Mouse (Mus musculus): ENCODE results near the gene Gpr88. TPM values are rescaled to one million over a fixed set of nuclear protein-coding genes. Genes with fewer than 3 reads are reported as not detected.
"Not testable (repeated sequence)": the region's sequence is repeated elsewhere in the genome, so short reads cannot be mapped to it uniquely, and the experiment has no call there.

The Gpr88 gene
- polyA plus RNA-seq, 1 experiment: 94.6 TPM

GRCm38 (mm10) chr3:116228360-116229245 is 24.7 kb downstream of the Gpr88 start:
- Histone ChIP-seq H3K4me3 (ENCODE audit: insufficient read depth, low read length) (no peak overlapping the region), H3K27ac (ENCODE audit: insufficient read depth, low read length) (no peak overlapping the region), H3K4me1 (ENCODE audit: control insufficient read depth, insufficient read depth, low read length) (no peaks in the 10 kb centered on the region)
- TF ChIP-seq CTCF (IDR thresholded peaks at IDR 0.05; ENCODE audit: extremely low read depth, insufficient read depth, low read length): no peak
- no peak for TF ChIP-seq POLR2A (IDR thresholded peaks at IDR 0.05; ENCODE audit: extremely low read depth, insufficient read depth, low read length)

GRCm38 (mm10) chr3:116227383-116227782 is 25.9 kb downstream of the Gpr88 start:
- H3K27ac ChIP-seq (ENCODE audit: insufficient read depth, low read length): no peak overlapping the region
- no peak overlapping the region for H3K4me3 ChIP-seq (ENCODE audit: insufficient read depth, low read length)
- no peak for TF ChIP-seq CTCF (IDR thresholded peaks at IDR 0.05; ENCODE audit: extremely low read depth, insufficient read depth, low read length)
- no peak for TF ChIP-seq POLR2A (IDR thresholded peaks at IDR 0.05; ENCODE audit: extremely low read depth, insufficient read depth, low read length)
- no peaks in the 10 kb centered on the region for H3K4me1 ChIP-seq (ENCODE audit: control insufficient read depth, insufficient read depth, low read length)

- H3K4me3 ChIP-seq (ENCODE audit: insufficient read depth, low read length): no peak overlapping the region
- TF ChIP-seq POLR2A (IDR thresholded peaks at IDR 0.05; ENCODE audit: extremely low read depth, insufficient read depth, low read length) (no peak), CTCF (IDR thresholded peaks at IDR 0.05; ENCODE audit: extremely low read depth, insufficient read depth, low read length) (no peak)
- no peak overlapping the region for H3K27ac ChIP-seq (ENCODE audit: insufficient read depth, low read length)
- no peaks in the 10 kb centered on the region for H3K4me1 ChIP-seq (ENCODE audit: control insufficient read depth, insufficient read depth, low read length)
Measured at GRCm38 (mm10) chr3:116226915-116227314, 26.4 kb downstream of the Gpr88 start.

- no peak for TF ChIP-seq POLR2A (IDR thresholded peaks at IDR 0.05; ENCODE audit: extremely low read depth, insufficient read depth, low read length)
- no peak for TF ChIP-seq CTCF (IDR thresholded peaks at IDR 0.05; ENCODE audit: extremely low read depth, insufficient read depth, low read length)
- no peaks in the 10 kb centered on the region for H3K4me1 ChIP-seq (ENCODE audit: control insufficient read depth, insufficient read depth, low read length)
- H3K27ac ChIP-seq (ENCODE audit: insufficient read depth, low read length): no peak overlapping the region
- no peak overlapping the region for H3K4me3 ChIP-seq (ENCODE audit: insufficient read depth, low read length)
Measured at GRCm38 (mm10) chr3:116222511-116223243, 30.6 kb downstream of the Gpr88 start.

- Histone ChIP-seq H3K4me3 (ENCODE audit: insufficient read depth, low read length) (no peak overlapping the region), H3K27ac (ENCODE audit: insufficient read depth, low read length) (no peak overlapping the region), H3K4me1 (ENCODE audit: control insufficient read depth, insufficient read depth, low read length) (no peaks in the 10 kb centered on the region)
- TF ChIP-seq CTCF (IDR thresholded peaks at IDR 0.05; ENCODE audit: extremely low read depth, insufficient read depth, low read length) (no peak), POLR2A (IDR thresholded peaks at IDR 0.05; ENCODE audit: extremely low read depth, insufficient read depth, low read length) (no peak)
Measured at GRCm38 (mm10) chr3:116221686-116222010, 31.7 kb downstream of the Gpr88 start.

GRCm38 (mm10) chr3:116220980-116221685 is 32.2 kb downstream of the Gpr88 start:
- Histone ChIP-seq H3K4me3 (ENCODE audit: insufficient read depth, low read length) (no peak overlapping the region), H3K4me1 (ENCODE audit: control insufficient read depth, insufficient read depth, low read length) (no peaks in the 10 kb centered on the region), H3K27ac (ENCODE audit: insufficient read depth, low read length) (no peak overlapping the region)
- TF ChIP-seq CTCF (IDR thresholded peaks at IDR 0.05; ENCODE audit: extremely low read depth, insufficient read depth, low read length) (no peak), POLR2A (IDR thresholded peaks at IDR 0.05; ENCODE audit: extremely low read depth, insufficient read depth, low read length) (no peak)

- not testable (repeated sequence) for H3K4me3 ChIP-seq (ENCODE audit: insufficient read depth, low read length); H3K27ac ChIP-seq (ENCODE audit: insufficient read depth, low read length); H3K4me1 ChIP-seq (ENCODE audit: control insufficient read depth, insufficient read depth, low read length)
Measured at GRCm38 (mm10) chr3:116217398-116217797, 35.9 kb downstream of the Gpr88 start.

- Histone ChIP-seq H3K4me3 (ENCODE audit: insufficient read depth, low read length) (no peak overlapping the region), H3K27ac (ENCODE audit: insufficient read depth, low read length) (no peak overlapping the region), H3K4me1 (ENCODE audit: control insufficient read depth, insufficient read depth, low read length) (no peaks in the 10 kb centered on the region)
- TF ChIP-seq POLR2A (IDR thresholded peaks at IDR 0.05; ENCODE audit: extremely low read depth, insufficient read depth, low read length) (no peak), CTCF (IDR thresholded peaks at IDR 0.05; ENCODE audit: extremely low read depth, insufficient read depth, low read length) (no peak)
Measured at GRCm38 (mm10) chr3:116216261-116216660, 37.0 kb downstream of the Gpr88 start.

- Histone ChIP-seq H3K4me3 (ENCODE audit: insufficient read depth, low read length) (no peak overlapping the region), H3K27ac (ENCODE audit: insufficient read depth, low read length) (no peak overlapping the region), H3K4me1 (ENCODE audit: control insufficient read depth, insufficient read depth, low read length) (peaks cover 2% of the 10 kb centered on the region; the same call in 1 of the 2 replicates)
- TF ChIP-seq CTCF (IDR thresholded peaks at IDR 0.05; ENCODE audit: extremely low read depth, insufficient read depth, low read length) (no peak), POLR2A (IDR thresholded peaks at IDR 0.05; ENCODE audit: extremely low read depth, insufficient read depth, low read length) (no peak)
Measured at GRCm38 (mm10) chr3:116211639-116212038, 41.7 kb downstream of the Gpr88 start.
